Mouse (Mus musculus): Measurements from ENCODE around the gene Serpinc1.

DNA sequence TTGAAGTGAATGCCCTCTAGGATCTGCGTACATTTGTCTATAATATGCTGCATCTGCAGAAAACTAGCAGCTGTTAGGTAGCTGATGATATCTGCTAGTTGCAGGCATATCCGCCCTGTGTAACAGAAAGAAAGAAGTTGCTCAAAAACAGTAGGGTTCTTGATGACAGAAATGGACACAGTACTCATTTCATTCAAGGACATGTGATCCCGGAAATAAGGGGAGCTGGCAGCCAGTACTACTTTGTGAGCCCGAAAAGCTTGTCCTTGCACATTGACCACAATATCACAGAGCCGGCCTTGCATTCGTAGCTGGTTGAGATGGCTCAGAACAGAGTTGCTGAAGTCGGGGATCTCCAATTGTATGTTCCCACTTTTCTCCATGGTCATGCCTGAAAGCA, 54.0 kb downstream of the Serpinc1 start:
- TF ChIP-seq EP300 (IDR thresholded peaks at IDR 0.05) (no peak), CTCF (IDR thresholded peaks at IDR 0.05) (no peak)

All from lung, postnatal 0 days (tissue).